Mouse (Mus musculus): ENCODE measurements at regions not wholly inside any gene's neighbourhood (a gene's known extent, or its start where the extent isn't known, plus 50 kb on each side); places are given as distances from the start of the nearest gene placed in this dataset.

DNA sequence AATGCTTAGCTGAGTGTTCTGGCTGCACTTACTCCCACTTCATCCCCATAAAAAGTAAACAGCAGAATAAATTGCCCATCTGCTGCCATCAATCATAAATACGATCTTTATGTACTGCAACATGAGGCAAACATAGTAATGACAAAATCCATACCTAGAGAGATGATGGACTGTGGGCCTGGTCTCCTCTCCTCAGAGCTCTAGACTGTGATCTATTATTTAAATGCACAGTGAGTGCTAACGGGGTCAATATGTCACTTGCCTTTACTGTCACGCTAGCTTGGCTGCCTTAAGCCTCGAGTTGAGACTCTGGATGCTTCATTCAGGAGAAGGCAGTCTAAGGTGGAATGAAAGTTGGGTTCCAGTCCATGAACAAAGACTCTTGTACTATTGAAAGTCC, 683.7 kb upstream of the Vstm2b start:
- Histone ChIP-seq H3K36me3 (ENCODE audit: control insufficient read depth, insufficient read depth, low read length) (no peaks in the 10 kb centered on the region), H3K27me3 (ENCODE audit: control insufficient read depth, insufficient read depth, low read length) (no peaks in the 10 kb centered on the region), H3K9ac (ENCODE audit: low read depth, low read length) (no peak overlapping the region), H3K4me3 (ENCODE audit: low read depth, low read length) (no peak overlapping the region), H3K4me2 (no peak overlapping the region), H3K4me1 (ENCODE audit: control insufficient read depth, insufficient read depth, low read length) (no peaks in the 10 kb centered on the region), H3K9me3 (replicated peaks; ENCODE audit: control insufficient read depth, low read length) (no peaks in the 10 kb centered on the region), H3K27ac (ENCODE audit: low read depth, low read length) (no peak overlapping the region)
- 60% methylated on average over 4 of the region's 4 CpGs for WGBS (ENCODE audit: insufficient replicate concordance)
- ATAC-seq (replicated peaks; ENCODE audit: insufficient number of reproducible peaks, low FRiP score, low TSS enrichment) = no peak

DNA sequence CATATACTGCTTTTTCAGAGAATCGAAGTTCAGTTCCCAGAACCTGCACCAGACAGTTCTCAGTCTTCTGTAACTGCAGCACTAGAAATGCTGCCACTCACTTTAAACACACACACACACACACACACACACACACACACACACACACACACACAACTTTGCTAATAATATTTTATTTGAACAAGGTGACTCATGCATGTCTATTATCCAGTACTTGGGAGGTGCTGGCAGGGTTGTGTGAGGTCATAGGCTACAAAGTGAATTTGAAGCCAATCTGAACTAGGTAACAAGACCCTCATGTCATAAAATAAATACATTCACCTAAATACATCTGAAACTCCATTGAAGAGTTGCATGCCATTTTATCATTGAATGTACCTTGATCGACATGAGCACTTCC, 682.9 kb upstream of the Vstm2b start:
- no peak overlapping the region for H3K4me2 ChIP-seq
- no peak for ATAC-seq (replicated peaks; ENCODE audit: insufficient number of reproducible peaks, low FRiP score, low TSS enrichment)

DNA sequence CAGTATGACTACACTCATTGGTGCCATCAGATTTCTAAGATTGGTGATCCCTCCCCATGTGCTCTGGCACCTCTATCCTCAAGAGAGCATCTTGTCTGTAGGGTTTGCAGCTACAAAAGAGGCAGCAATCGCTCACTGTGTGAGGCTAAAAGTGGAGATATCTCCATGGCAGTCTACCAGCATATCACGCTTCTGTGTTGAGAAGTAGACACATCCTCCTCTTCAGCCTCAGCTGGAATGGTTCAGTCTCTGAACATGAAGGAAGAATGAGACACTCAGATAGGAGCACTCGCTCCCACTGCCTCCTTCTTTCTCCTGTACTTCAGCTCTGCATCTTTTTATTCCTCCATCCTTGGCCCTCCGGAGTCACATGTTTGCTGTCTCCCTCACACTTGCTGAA, 677.6 kb upstream of the Vstm2b start:
- no peaks in the 10 kb centered on the region for H3K4me1 ChIP-seq (ENCODE audit: control insufficient read depth, insufficient read depth, low read length)
- 61% methylated on average over 4 of the region's 4 CpGs for WGBS (ENCODE audit: insufficient replicate concordance)
- H3K9ac ChIP-seq (ENCODE audit: low read depth, low read length) = no peak overlapping the region
- H3K4me2 ChIP-seq = no peak overlapping the region
- H3K4me3 ChIP-seq (ENCODE audit: low read depth, low read length) = no peak overlapping the region
- no peaks in the 10 kb centered on the region for H3K27me3 ChIP-seq (ENCODE audit: control insufficient read depth, insufficient read depth, low read length)
- no peak overlapping the region for H3K27ac ChIP-seq (ENCODE audit: low read depth, low read length)
- no peaks in the 10 kb centered on the region for H3K9me3 ChIP-seq (replicated peaks; ENCODE audit: control insufficient read depth, low read length)
- ATAC-seq (replicated peaks; ENCODE audit: insufficient number of reproducible peaks, low FRiP score, low TSS enrichment) = no peak
- no peaks in the 10 kb centered on the region for H3K36me3 ChIP-seq (ENCODE audit: control insufficient read depth, insufficient read depth, low read length)

More for the DNA sequence above, 682.9 kb upstream of the Vstm2b start:
- Histone ChIP-seq H3K27me3 (ENCODE audit: control insufficient read depth, insufficient read depth, low read length) (no peaks in the 10 kb centered on the region), H3K9ac (ENCODE audit: low read depth, low read length) (no peak overlapping the region), H3K4me3 (ENCODE audit: low read depth, low read length) (no peak overlapping the region), H3K27ac (ENCODE audit: low read depth, low read length) (no peak overlapping the region), H3K4me1 (ENCODE audit: control insufficient read depth, insufficient read depth, low read length) (no peaks in the 10 kb centered on the region), H3K9me3 (replicated peaks; ENCODE audit: control insufficient read depth, low read length) (no peaks in the 10 kb centered on the region), H3K36me3 (ENCODE audit: control insufficient read depth, insufficient read depth, low read length) (no peaks in the 10 kb centered on the region)
- WGBS (ENCODE audit: insufficient replicate concordance) = 78% methylated on average over 2 of the region's 2 CpGs

DNA sequence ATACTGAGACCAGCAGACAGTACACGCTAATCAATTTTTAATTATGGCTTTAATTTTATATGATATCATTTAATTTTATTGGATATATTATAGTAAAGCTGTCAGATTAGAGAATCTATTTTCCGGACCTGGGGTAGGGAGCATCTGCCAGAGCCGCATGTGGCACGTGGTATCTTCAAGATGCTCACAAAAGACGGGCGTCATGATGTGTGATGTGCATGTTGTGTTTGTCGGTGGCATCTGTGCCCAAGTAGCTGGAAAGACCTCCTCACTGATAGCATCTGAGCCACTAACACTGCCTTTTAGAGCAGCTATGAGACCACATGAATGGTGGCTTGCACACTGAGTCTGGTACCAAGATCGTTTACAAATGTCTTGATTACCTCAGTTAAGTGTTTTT, 652.9 kb upstream of the Vstm2b start:
- H3K4me2 ChIP-seq = no peak overlapping the region
- H3K4me1 ChIP-seq (ENCODE audit: control insufficient read depth, insufficient read depth, low read length) = no peaks in the 10 kb centered on the region
- no peaks in the 10 kb centered on the region for H3K27me3 ChIP-seq (ENCODE audit: control insufficient read depth, insufficient read depth, low read length)
- no peak overlapping the region for H3K4me3 ChIP-seq (ENCODE audit: low read depth, low read length)
- WGBS (ENCODE audit: insufficient replicate concordance) = 85% methylated on average over 8 of the region's 8 CpGs
- no peak overlapping the region for H3K27ac ChIP-seq (ENCODE audit: low read depth, low read length)
- H3K9ac ChIP-seq (ENCODE audit: low read depth, low read length) = no peak overlapping the region
- no peaks in the 10 kb centered on the region for H3K9me3 ChIP-seq (replicated peaks; ENCODE audit: control insufficient read depth, low read length)
- ATAC-seq (replicated peaks; ENCODE audit: insufficient number of reproducible peaks, low FRiP score, low TSS enrichment) = no peak
- H3K36me3 ChIP-seq (ENCODE audit: control insufficient read depth, insufficient read depth, low read length) = no peaks in the 10 kb centered on the region

DNA sequence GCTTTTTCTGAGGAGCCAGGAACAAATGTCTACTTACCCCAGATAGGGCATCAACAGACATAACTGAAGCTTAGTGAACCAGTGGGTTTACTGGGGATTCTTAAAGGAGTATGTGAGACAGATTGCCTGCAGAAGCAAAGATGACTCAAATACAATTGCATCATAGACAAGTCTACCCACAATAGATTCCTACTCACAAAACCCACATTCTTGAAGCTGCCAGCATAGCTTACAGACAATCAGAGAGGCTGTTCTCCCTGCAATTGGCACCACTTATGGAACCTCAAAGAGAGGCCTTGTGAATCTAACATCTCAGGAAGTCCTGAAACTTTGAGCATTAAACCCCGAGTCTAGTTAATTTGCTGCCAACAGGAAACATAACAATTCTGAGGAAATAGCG, 649.6 kb upstream of the Vstm2b start:
- WGBS (ENCODE audit: insufficient replicate concordance) = 81% methylated on average over 2 of the region's 2 CpGs
- no peak overlapping the region for H3K9ac ChIP-seq (ENCODE audit: low read depth, low read length)
- no peak for ATAC-seq (replicated peaks; ENCODE audit: insufficient number of reproducible peaks, low FRiP score, low TSS enrichment)
- H3K27ac ChIP-seq (ENCODE audit: low read depth, low read length) = no peak overlapping the region
- H3K9me3 ChIP-seq (replicated peaks; ENCODE audit: control insufficient read depth, low read length) = no peaks in the 10 kb centered on the region
- no peak overlapping the region for H3K4me3 ChIP-seq (ENCODE audit: low read depth, low read length)
- no peaks in the 10 kb centered on the region for H3K27me3 ChIP-seq (ENCODE audit: control insufficient read depth, insufficient read depth, low read length)
- no peak overlapping the region for H3K4me2 ChIP-seq
- H3K36me3 ChIP-seq (ENCODE audit: control insufficient read depth, insufficient read depth, low read length) = no peaks in the 10 kb centered on the region
- H3K4me1 ChIP-seq (ENCODE audit: control insufficient read depth, insufficient read depth, low read length) = no peaks in the 10 kb centered on the region

DNA sequence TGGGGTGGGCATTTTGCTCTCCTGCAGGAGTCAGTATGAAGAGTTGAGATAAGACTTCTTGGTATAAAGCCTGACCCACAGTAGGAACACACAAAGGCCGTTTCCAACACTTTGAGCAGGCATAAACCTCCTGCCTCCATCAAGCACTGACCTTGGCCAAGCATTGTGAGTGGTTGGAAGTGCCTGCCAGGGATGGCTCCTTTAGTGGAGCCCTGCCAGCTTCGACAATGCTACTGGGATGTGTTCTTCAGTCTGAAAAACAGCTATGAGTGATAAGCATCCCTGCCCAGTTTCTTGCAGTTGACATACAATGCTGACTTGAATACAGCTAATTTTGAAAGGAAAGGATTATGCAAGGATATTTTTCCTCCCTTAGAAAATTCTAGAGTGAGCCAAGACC, 644.6 kb upstream of the Vstm2b start:
- Histone ChIP-seq H3K4me3 (ENCODE audit: low read depth, low read length) (no peak overlapping the region), H3K4me2 (no peak overlapping the region), H3K9me3 (replicated peaks; ENCODE audit: control insufficient read depth, low read length) (no peaks in the 10 kb centered on the region), H3K27me3 (ENCODE audit: control insufficient read depth, insufficient read depth, low read length) (no peaks in the 10 kb centered on the region), H3K9ac (ENCODE audit: low read depth, low read length) (no peak overlapping the region), H3K27ac (ENCODE audit: low read depth, low read length) (no peak overlapping the region), H3K4me1 (ENCODE audit: control insufficient read depth, insufficient read depth, low read length) (no peaks in the 10 kb centered on the region), H3K36me3 (ENCODE audit: control insufficient read depth, insufficient read depth, low read length) (no peaks in the 10 kb centered on the region)
- no peak for ATAC-seq (replicated peaks; ENCODE audit: insufficient number of reproducible peaks, low FRiP score, low TSS enrichment)
- WGBS (ENCODE audit: insufficient replicate concordance) = 73% methylated on average over 2 of the region's 2 CpGs

DNA sequence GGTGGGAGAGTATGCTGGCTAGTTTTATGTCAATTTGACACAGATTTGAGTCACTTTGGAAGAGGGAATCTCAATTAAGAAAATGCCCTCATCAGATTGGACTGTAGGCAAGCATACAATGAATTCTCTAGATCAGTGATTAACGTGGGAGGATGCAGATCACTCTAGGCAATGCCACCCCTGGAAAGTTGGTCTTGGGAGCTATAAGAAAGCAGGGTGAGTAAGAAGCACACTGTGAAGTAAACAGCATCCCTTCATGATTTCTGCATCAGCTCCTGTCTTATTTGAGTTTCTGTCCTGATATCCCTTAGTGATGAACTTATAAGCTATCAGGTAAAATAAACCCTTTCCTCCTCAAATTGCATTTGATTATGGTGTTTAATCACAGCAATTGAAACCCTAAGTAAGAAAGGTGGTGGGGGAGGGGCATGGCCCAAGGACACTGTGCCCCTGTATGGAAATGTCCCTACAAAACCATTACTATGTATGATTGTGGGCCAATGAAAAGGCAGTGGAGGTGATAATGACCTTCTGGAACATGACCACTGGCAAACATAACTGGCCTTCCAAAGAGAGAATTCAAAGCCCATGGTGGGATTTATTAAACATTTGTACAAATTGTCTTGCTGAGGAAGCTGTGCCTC, 640.3 kb upstream of the Vstm2b start:
- Histone ChIP-seq H3K36me3 (ENCODE audit: control insufficient read depth, insufficient read depth, low read length) (no peaks in the 10 kb centered on the region), H3K27me3 (ENCODE audit: control insufficient read depth, insufficient read depth, low read length) (no peaks in the 10 kb centered on the region), H3K4me3 (ENCODE audit: low read depth, low read length) (no peak overlapping the region), H3K27ac (ENCODE audit: low read depth, low read length) (no peak overlapping the region), H3K4me2 (no peak overlapping the region), H3K9ac (ENCODE audit: low read depth, low read length) (no peak overlapping the region), H3K9me3 (replicated peaks; ENCODE audit: control insufficient read depth, low read length) (no peaks in the 10 kb centered on the region), H3K4me1 (ENCODE audit: control insufficient read depth, insufficient read depth, low read length) (no peaks in the 10 kb centered on the region)
- WGBS (ENCODE audit: insufficient replicate concordance) = 68% methylated on average over 1 of the region's 1 CpGs
- ATAC-seq (replicated peaks; ENCODE audit: insufficient number of reproducible peaks, low FRiP score, low TSS enrichment) = no peak

DNA sequence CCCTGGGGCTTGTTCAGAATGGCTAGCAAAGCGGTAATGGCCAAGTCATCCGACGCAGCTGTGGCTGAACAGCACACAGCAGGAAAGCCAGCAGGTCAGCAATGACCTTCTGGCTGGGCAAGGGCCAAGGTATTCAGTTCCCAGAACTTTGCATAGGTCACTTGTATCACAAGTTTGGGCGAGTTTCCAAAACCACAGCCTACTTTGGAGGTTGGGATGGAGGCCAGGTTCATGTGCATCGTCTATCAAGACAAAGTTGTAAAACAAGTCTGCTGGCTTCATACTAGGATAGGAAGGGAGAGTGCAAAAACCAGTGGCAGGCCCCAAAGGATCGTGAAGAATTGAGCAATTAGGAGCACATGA, 639.8 kb upstream of the Vstm2b start:
- no peak overlapping the region for H3K9ac ChIP-seq (ENCODE audit: low read depth, low read length)
- 67% methylated on average over 6 of the region's 6 CpGs for WGBS (ENCODE audit: insufficient replicate concordance)
- H3K27ac ChIP-seq (ENCODE audit: low read depth, low read length) = no peak overlapping the region
- H3K4me3 ChIP-seq (ENCODE audit: low read depth, low read length) = no peak overlapping the region
- no peak overlapping the region for H3K4me2 ChIP-seq
- no peaks in the 10 kb centered on the region for H3K4me1 ChIP-seq (ENCODE audit: control insufficient read depth, insufficient read depth, low read length)
- H3K27me3 ChIP-seq (ENCODE audit: control insufficient read depth, insufficient read depth, low read length) = no peaks in the 10 kb centered on the region
- no peaks in the 10 kb centered on the region for H3K9me3 ChIP-seq (replicated peaks; ENCODE audit: control insufficient read depth, low read length)
- no peaks in the 10 kb centered on the region for H3K36me3 ChIP-seq (ENCODE audit: control insufficient read depth, insufficient read depth, low read length)
- ATAC-seq (replicated peaks; ENCODE audit: insufficient number of reproducible peaks, low FRiP score, low TSS enrichment) = no peak

DNA sequence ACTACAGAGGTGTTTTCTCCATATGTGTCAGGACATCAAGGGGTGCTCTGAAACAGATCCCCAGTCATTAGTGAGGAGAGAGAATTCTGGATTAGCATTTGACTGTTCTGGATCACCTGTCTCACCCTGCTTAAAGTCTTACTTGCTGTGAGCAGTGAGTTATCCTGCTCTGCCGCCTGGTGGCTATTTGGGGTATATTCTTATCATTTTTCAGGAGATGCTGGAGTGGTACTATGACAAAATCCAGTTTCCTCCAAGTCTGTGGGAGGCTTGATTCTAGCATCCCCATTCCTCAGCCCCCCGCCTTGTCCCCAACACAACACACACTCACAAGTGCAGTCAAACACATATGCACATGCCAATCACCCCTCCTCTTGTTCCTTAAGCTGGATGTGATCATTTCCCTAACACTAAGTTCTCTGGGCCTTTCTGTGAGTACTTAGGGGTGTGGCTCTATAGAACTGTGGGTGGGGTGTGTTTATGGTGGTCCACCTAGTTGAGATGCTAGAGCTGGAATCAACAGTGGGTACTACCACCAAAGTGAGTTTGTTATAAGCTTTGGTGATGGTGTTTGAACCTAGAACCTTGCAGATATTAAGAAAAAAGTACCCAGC, 624.6 kb upstream of the Vstm2b start:
- no peaks in the 10 kb centered on the region for H3K9me3 ChIP-seq (replicated peaks; ENCODE audit: control insufficient read depth, low read length)
- no peak overlapping the region for H3K27ac ChIP-seq (ENCODE audit: low read depth, low read length)
- H3K36me3 ChIP-seq (ENCODE audit: control insufficient read depth, insufficient read depth, low read length) = no peaks in the 10 kb centered on the region
- 14% methylated on average over 2 of the region's 2 CpGs for WGBS (ENCODE audit: insufficient replicate concordance)
- H3K9ac ChIP-seq (ENCODE audit: low read depth, low read length) = no peak overlapping the region
- H3K4me3 ChIP-seq (ENCODE audit: low read depth, low read length) = no peak overlapping the region
- no peaks in the 10 kb centered on the region for H3K27me3 ChIP-seq (ENCODE audit: control insufficient read depth, insufficient read depth, low read length)
- no peaks in the 10 kb centered on the region for H3K4me1 ChIP-seq (ENCODE audit: control insufficient read depth, insufficient read depth, low read length)
- H3K4me2 ChIP-seq = no peak overlapping the region
- ATAC-seq (replicated peaks; ENCODE audit: insufficient number of reproducible peaks, low FRiP score, low TSS enrichment) = no peak

Measured in heart, embryonic 11.5 days (tissue).